Mouse (Mus musculus): ENCODE measurements at regions not wholly inside any gene's neighbourhood (a gene's known extent, or its start where the extent isn't known, plus 50 kb on each side); places are given as distances from the start of the nearest gene placed in this dataset.

- DNase-seq (ENCODE audit: low spot score in 2 of 2) = no peak
These were observed 139.7 kb downstream of the Ackr3 start for GRCm38 (mm10) chr1:90343492-90343891.

GRCm38 (mm10) chr1:90347032-90347431 lies 143.3 kb downstream of the Ackr3 start:
- DNase-seq (ENCODE audit: low spot score in 2 of 2) = no peak

DNA sequence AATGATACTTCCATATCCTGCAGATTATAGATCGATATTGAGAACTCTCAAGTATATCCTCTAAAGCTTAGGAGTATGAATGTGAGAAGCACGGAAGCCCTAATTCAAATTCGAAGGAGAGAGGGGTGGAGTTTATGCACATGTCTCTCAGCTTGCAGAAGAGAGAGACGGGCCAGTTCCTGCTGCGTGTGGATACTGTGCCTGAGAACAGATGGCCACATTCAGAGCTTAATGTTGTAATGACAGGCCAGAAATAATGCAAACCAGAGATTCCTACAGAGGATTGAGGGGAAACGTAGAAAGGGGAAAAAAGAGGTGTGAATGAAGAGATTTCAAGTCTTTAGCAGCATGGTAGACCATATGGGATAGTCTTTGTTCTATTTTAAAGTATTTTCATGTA lies 145.8 kb downstream of the Ackr3 start:
- no peak for DNase-seq (ENCODE audit: low spot score in 2 of 2)

DNA sequence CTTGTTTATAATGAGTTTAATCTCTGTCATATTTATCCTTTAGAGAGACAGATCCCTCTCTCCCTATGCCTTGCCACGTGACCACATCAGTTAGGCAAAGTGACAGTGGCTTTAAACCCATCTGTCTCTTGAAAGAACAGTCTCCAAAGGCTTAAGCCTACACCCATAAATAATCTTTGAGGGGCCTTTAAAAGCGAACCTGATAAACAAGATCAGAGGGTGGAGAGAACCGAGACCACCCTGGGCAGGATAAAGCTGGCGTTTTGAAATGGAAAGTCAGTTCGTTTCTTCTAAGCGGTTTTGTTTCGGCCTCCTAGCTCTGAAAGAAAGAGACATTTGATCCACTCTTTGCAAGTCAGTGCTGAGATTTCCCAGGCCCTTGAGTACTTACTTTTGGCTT lies 149.5 kb downstream of the Ackr3 start:
- DNase-seq (ENCODE audit: low spot score in 2 of 2) = no peak

- no peak for DNase-seq (ENCODE audit: low spot score in 2 of 2)
These were observed 152.8 kb downstream of the Ackr3 start for GRCm38 (mm10) chr1:90356567-90356966.

DNA sequence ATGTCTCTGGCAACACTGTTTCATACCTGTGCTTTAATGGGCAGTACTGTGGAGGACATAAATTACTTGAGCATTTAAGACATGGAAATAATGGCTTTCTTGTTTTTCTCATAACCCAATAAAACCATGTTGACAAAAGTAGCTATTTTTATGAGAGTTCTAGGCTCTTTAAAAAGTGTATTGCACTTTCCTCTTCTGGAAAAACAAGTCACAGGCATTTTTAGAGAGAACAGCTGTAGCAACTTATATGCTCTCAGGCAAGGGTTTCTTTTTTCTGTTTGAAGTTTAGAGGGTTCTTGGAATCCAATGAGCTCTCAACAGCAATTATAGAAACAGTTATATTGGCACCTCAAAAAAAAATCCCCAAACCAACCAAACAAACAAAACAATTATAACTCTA lies 153.6 kb downstream of the Ackr3 start:
- DNase-seq (ENCODE audit: low spot score in 2 of 2) = no peak

DNA sequence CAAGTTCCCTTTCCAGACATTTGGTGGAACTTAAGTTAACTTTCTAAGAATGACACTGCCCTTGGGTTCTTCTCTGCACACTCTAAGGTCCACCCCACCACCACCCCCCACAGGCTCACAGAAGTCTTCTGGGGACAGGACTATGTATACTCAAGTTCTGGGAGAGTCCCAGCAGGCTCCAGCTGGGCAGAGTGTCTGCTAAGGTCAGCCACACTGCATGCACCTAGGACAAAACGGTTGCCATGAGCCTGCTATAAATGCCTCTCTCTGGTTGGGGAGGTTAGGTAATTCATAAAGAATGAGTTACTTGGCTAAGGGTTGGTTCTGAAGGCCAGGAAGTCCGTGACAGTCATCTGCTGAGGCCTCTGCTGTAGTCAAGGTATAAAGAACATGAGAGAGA lies 155.2 kb downstream of the Ackr3 start:
- DNase-seq (ENCODE audit: low spot score in 2 of 2) = no peak

GRCm38 (mm10) chr1:90360065-90360464 lies 156.3 kb downstream of the Ackr3 start:
- DNase-seq (ENCODE audit: low spot score in 2 of 2) = no peak

DNA sequence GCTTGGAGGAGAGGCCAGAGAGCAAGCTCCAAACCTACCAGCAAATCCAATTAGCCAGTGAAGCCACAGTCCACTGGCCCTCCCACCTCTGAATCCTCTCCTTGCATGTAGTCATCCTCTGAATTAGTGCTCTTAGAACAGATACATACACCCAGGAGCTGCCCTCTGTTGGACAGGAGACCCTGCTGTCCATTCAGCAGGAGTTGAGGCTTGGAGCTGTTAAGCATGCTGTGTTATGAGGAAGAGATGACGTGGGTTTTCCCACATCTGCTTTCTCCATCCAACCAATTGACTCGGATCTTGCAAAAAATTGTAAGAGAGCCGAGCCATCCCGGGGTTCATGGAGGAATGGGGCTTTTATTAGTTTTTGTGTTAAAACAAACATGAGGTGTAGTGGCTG lies 160.7 kb downstream of the Ackr3 start:
- DNase-seq (ENCODE audit: low spot score in 2 of 2) = no peak

DNA sequence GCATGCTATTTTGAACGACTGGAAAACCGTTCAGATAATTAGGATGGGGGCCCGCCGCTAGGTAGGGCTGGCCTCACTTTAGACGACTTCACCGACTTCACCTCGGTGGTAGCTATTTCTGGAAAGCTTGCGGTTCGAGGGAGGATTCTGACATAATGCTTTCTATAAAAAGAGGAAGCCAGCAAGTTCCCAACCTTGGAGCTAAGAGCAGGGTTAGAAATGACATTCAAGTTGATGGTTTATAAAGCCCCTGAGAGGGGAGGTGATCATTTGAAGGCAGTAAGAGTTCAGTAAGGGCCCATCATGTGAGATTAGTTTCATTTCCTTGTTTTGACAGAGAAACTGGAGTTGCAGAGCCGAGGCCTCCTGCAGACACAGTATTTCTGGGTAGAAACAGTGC lies 164.8 kb downstream of the Ackr3 start:
- DNase-seq (ENCODE audit: low spot score in 2 of 2) = no peak

DNA sequence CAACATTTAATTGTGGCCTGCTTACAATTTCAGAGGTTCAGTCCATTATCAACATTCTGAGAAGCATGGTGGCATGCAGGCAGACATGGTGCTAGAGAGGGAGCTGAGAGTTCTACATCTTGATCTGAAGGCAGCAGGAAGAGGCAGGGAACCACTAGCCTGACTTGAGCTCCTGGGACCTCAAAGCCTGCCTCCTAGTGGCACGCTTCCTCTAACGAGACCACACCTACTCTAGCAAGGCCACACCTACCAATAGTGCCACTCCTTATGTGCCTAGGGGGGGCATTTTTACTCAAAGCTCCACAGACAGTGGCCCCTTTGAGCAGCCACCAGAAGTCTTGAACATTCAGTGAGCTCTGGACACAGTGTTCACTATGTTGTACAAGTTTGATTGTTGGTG lies 165.5 kb downstream of the Ackr3 start:
- no peak for DNase-seq (ENCODE audit: low spot score in 2 of 2)

GRCm38 (mm10) chr1:90370766-90371165 lies 167.0 kb downstream of the Ackr3 start:
- DNase-seq (ENCODE audit: low spot score in 2 of 2) = no peak

DNA sequence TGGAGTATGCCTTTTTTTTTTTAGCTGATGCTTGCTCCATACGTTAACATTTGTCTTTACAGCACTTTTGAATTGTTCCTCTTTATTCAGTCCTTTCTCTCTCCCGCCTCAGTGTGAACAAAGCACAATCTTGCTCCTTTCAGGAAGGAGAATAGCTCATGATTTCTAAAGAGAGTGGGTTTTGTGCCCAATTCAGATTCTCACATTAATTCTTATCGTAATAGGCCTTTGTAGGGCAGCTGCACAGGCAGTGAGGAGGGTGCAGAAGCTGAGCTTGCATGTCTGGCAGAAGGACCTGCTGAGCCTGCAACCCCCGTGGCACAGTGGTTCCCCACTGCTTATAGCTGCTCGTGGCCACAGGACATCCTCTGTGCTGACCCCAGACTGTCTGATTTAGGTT lies 169.2 kb downstream of the Ackr3 start:
- DNase-seq (ENCODE audit: low spot score in 2 of 2) = no peak

GRCm38 (mm10) chr1:90374517-90374916 lies 170.7 kb downstream of the Ackr3 start:
- no peak for DNase-seq (ENCODE audit: low spot score in 2 of 2)

DNA sequence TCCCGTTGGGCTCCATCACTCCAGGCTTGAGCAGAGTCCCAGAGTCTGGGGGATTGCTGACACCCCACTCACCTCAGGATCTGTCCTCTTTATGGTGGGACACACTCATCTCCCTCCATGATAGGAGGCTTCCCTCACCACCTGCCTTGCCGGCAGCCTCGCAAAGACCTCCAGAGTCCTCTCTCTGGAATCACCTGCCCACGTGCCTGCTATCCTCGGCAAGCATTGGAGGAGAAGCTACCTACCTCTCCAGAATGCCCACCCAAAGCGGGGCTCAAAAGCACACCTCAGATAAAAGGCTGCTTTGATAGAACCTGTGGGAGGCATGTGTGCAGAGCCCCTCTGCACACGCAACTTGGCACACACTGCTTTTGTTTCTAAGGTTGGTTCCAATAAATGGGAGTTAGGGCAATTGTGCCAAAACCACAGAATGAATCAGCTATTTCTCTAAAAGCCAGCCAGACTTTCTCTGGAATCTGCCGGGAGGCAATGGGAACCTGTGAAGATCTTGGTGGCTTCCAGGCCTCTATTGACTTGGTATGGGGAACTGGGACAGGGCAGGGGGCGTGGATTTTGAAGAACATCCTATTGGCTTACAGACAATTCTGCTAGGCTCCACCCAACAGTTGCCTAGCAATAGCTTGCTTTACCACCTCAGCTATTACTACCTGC lies 176.4 kb downstream of the Ackr3 start:
- no peak for DNase-seq (ENCODE audit: low spot score in 2 of 2)

DNA sequence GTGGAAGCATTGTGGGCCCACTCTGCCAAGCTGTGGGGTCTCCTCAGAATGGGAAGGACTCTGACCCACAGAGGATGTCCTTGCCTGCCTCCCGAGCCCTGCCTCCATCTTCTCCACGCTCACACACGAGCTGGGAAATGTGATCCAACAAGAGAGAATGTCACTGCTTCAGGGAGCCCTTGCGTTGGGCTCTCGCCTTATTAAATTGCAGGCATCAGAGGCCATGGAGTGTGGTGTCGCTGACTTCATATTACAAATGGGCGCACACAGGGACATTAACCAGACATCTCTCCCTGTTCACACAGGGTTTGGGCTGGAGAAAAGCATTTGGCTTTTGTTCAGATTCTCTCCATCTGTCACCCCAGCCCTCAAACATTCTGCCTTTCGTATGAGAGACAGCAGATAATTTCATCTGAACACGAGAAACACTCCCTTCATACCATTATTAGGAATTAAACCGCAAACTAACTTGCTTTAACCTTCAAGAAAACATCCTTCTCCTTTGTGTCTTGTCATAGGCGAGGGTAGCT lies 179.2 kb downstream of the Ackr3 start:
- DNase-seq (ENCODE audit: low spot score in 2 of 2) = no peak

DNA sequence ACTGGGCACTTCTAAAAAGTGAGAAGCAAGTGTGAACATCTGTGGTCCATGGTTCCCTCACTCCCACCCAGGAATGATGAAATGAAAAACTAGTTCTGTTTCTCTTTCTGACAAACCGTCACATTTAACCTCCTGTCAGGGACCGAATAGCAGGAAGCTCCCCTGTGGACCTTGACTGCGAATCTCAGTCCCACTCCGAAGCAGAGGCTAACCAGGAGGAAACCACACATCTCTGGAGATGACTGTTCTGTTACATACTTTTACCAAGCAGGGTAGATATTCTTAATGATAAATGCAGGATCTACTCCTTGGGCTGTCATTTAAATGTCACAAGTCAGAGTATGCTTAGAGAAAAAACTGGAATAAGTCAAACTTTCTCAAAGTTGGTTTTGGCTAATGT lies 181.2 kb downstream of the Ackr3 start:
- DNase-seq (ENCODE audit: low spot score in 2 of 2) = no peak

DNA sequence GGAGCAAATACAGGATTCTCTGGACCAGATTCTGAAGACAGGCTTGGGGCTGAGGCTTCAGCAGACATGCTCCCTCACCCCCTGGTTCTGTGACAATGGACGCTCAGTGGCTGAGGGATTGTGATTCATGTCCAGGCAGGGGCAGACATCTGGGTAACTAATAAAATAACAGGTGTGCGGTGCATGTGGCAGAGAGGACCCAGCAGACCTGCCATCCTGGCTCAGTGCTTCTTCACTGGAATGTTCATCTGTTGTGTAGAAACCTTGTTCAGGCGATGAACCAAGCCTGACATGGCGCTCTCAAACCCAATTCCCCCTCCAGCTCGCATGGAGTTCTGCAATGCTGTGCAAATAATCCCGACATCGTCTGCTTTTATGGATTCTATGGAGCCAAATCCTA lies 183.0 kb downstream of the Ackr3 start:
- DNase-seq (ENCODE audit: low spot score in 2 of 2) = no peak

- DNase-seq (ENCODE audit: low spot score in 2 of 2) = no peak
These were observed 186.6 kb downstream of the Ackr3 start for GRCm38 (mm10) chr1:90390422-90390821.

DNA sequence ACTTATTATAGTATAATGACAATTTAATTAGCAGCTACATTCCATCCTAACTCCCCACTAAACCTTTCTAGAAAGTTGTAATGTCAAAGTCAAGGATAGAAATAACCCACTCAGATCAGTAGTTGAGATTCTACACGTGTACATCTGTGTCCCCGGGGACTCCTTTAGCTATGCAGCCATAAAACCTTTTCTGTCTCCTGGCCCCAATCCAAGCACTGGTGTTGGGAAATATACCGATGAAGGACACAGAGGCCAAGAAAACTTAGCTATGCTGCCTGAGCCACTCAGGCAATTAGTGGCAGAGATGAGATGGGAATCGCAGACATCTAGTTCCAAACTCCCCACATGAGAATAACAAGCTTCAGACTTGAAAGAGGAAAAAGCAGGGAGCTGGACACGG lies 190.1 kb downstream of the Ackr3 start:
- DNase-seq (ENCODE audit: low spot score in 2 of 2) = no peak

- DNase-seq (ENCODE audit: low spot score in 2 of 2) = no peak
These were observed 191.7 kb downstream of the Ackr3 start for GRCm38 (mm10) chr1:90395331-90396016.

DNA sequence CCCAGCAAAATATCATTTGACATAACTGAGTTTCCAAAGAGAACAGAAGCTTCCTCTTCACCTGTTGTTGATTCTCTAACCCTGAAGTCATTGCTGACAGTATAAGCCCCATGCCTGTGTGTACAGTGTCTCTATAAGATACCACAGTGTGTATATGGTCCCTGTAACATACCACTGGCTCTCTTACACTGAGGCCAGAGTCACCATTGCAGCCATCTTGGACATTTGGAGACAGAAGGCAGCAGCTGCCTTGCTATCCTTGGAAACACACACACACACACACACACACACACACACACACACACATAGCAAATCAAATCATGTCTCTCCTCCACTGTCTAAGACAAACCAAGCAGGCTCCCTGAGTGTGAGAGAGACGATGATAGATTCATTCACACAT lies 192.9 kb downstream of the Ackr3 start:
- no peak for DNase-seq (ENCODE audit: low spot score in 2 of 2)

DNA sequence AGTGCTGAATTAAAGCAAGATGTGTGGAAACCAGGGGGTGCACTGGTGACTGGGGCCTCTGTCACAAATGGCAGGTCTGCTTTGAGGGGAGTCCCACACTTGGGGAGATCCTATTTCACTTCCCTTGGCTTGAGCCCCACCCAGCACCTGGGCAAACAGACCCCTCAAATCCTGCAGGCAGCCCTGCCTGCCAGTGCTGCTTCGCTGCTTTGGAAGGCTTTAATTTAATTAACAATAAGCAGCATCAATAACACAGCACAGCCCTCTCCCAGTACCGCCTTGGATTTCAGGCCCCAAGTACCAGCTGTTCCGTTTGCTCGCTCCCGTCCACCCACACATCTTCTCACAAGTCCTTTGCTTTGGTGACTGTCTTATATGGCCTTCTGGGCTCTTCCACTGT lies 193.6 kb downstream of the Ackr3 start:
- no peak for DNase-seq (ENCODE audit: low spot score in 2 of 2)
